In the genomic region with DNA sequence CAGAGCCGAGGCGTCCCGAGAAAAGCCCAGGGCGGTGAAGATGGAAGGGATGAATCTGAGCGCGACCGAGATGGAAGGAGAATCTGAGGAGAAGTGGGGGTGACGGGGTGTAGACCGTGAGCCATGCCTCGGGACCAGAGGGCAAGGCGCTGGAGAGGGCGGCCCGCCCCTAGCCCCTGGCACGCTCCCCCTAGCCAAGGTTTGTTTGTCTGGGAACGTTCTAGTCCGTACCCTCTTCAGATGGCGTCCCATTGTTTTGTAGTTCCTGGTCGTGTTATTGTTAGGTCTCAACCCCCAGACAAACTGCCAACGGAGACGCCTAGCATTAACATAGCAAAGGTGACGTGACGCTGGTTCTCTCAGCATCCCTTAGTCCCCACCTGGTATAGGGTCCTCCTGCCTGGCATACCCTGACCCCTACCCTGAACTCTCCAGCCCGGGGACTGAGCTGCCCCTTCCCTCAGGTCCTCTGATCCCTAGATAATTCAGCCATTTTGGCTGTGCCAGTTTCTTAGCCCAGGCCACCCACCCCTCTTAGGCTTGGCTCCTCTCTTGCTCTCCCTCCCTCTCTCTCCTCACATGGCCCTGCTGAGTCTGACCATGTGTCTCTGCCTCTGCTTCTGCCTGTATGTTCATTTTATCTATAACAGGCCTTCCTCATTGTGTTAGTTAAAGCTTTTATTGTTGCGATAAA, we compare ENCODE assay signal across 8 mouse cellular contexts. TPM values are rescaled to one million over a fixed set of nuclear protein-coding genes. Genes with fewer than 3 reads are reported as not detected.
A peak's percentile ranks its signal among the peaks of the same experiment; 100 is the strongest.
DNase-seq lines count a peak whose midpoint lies in the region; ATAC-seq and TF ChIP-seq lines count a peak whose summit lies in the region.

No protein-coding gene starts in this region.

- H3K27me3 ChIP-seq in liver, adult 2 months (ENCODE audit: control insufficient read depth, insufficient read depth, low read length) = no peaks in the 10 kb centered on the region
- H3K27me3 ChIP-seq in midbrain, embryonic 11.5 days (ENCODE audit: control insufficient read depth, insufficient read depth, low read length) = peaks cover 5% of the 10 kb centered on the region

- peaks cover 26% of the 10 kb centered on the region for H3K79me2 ChIP-seq in liver, adult 2 months (ENCODE audit: control insufficient read depth, insufficient read depth, low read length)

- intact Hi-C loops in left cerebral cortex, adult 2 months (cut with DNase I) = loop anchor here (5.0 kb wide), 1 partner anchor 73 kb away; no protein-coding TSS in a partner anchor

- no peaks in the 10 kb centered on the region for H3K9me3 ChIP-seq in midbrain, embryonic 11.5 days (ENCODE audit: control insufficient read depth, low read length)

- WGBS in liver, adult 2 months = 4% methylated on average over 24 of the region's 24 CpGs
- WGBS in midbrain, embryonic 11.5 days = 3% methylated on average over 24 of the region's 24 CpGs

- no peak for TF ChIP-seq CTCF in liver, adult 2 months (IDR thresholded peaks at IDR 0.05; ENCODE audit: low read depth, low read length)
- no peak for TF ChIP-seq CTCF in left cerebral cortex, adult 2 months (IDR thresholded peaks at IDR 0.05)

- peak; percentile 77 for ATAC-seq in midbrain, embryonic 11.5 days (ENCODE audit: low FRiP score)
- no peak for ATAC-seq in monocyte, adult 5-6 weeks (replicated peaks; ENCODE audit: insufficient number of reproducible peaks, low FRiP score, low TSS enrichment, poor library complexity, severe bottlenecking)

- peak overlapping the region; percentile 98 for H3K27ac ChIP-seq in liver, adult 2 months (replicated peaks; ENCODE audit: insufficient read depth, low read depth, low read length)
- peak overlapping the region; percentile 99 for H3K27ac ChIP-seq in left cerebral cortex, adult 2 months
- H3K27ac ChIP-seq in midbrain, embryonic 11.5 days (ENCODE audit: low read depth, low read length) = no peak overlapping the region; the same call in 1 of the 2 replicates

- no peaks in the 10 kb centered on the region for H3K36me3 ChIP-seq in liver, adult 2 months (ENCODE audit: control insufficient read depth, insufficient read depth, low read length)
- no peaks in the 10 kb centered on the region for H3K36me3 ChIP-seq in midbrain, embryonic 11.5 days (ENCODE audit: control insufficient read depth, insufficient read depth, low read length)

- DNase-seq in liver, adult 2 months (ENCODE audit: extremely low read depth, low read depth, low spot score) = no peak
- no peak for DNase-seq in liver
- DNase-seq in cerebellum, adult 8-10 months = peak; percentile 52
- peak; percentile 42 to 52 for DNase-seq in frontal cortex, postnatal 10 days (ENCODE audit: low spot score in 2 of 2)
- peak; percentile 35 to 60 for DNase-seq in left cerebral cortex, adult 2 months (ENCODE audit: extremely low spot score in 1 of 2, low spot score in 2 of 2)
- peak; percentile 96 for DNase-seq in midbrain, embryonic 11.5 days (ENCODE audit: low spot score, missing footprints)
- no peak for DNase-seq in ovary, postnatal 14 days (ENCODE audit: low spot score)

- no peak for TF ChIP-seq POLR2A in liver, adult 2 months (IDR thresholded peaks at IDR 0.05; ENCODE audit: extremely low read depth, insufficient read depth, low read length)

- peak overlapping the region; percentile 99 for H3K4me3 ChIP-seq in liver, adult 2 months (ENCODE audit: insufficient read depth, low read depth, low read length)
- peak overlapping the region; percentile 95 for H3K4me3 ChIP-seq in left cerebral cortex, adult 2 months
- peak overlapping the region; percentile 74 for H3K4me3 ChIP-seq in midbrain, embryonic 11.5 days (ENCODE audit: low read depth, low read length)

- H3K4me1 ChIP-seq in liver, adult 2 months (ENCODE audit: control insufficient read depth, insufficient read depth, low read length) = peaks cover 17% of the 10 kb centered on the region
- peaks cover 9% of the 10 kb centered on the region for H3K4me1 ChIP-seq in midbrain, embryonic 11.5 days (ENCODE audit: control insufficient read depth, insufficient read depth, low read length)

- H3K9ac ChIP-seq in liver, adult 2 months (ENCODE audit: low read depth, low read length) = peak overlapping the region; percentile 99
- H3K9ac ChIP-seq in midbrain, embryonic 11.5 days (ENCODE audit: low read length) = peak overlapping the region; percentile 88

- H3K4me2 ChIP-seq in midbrain, embryonic 11.5 days = peak overlapping the region; percentile 91

RNA-seq across cellular contexts. Expression of a gene that starts 0.4 kb away (rescaled TPM):
- 21.3 and 24.9 TPM in 2 replicates for total RNA-seq in liver, adult 2 months (2014; rRNA removed)
- polyA plus RNA-seq in liver, adult 2 months (2012; rRNA removed) = 8.2 and 11.3 TPM in 2 replicates
- 10 to 100 TPM; 31.0 to 35.7 TPM for total RNA-seq in left cerebral cortex, adult 2 months (2021)
- polyA plus RNA-seq in midbrain, embryonic 11.5 days (2014; fragmentation: Nextera tagmentation; extraction: Ambion mirVana) = 3.7 and 4.4 TPM in 2 replicates
- total RNA-seq in monocyte, adult 5-6 weeks (2017) = 0.29 TPM in 1 of 3 replicates, not detected in the others

RNA-seq across cellular contexts. Expression of a gene that starts 47.0 kb away (rescaled TPM):
- total RNA-seq in liver, adult 2 months (2014; rRNA removed) = 64.1 and 81.1 TPM in 2 replicates
- 81.0 and 84.2 TPM in 2 replicates for polyA plus RNA-seq in liver, adult 2 months (2012; rRNA removed)
- total RNA-seq in left cerebral cortex, adult 2 months (2021) = 100 to 1,000 TPM; 153 to 180 TPM
- 46.3 and 47.0 TPM in 2 replicates for polyA plus RNA-seq in midbrain, embryonic 11.5 days (2014; fragmentation: Nextera tagmentation; extraction: Ambion mirVana)
- 0.49 to 0.57 TPM in 2 of 3 replicates, not detected in the other for total RNA-seq in monocyte, adult 5-6 weeks (2017)

Comparison
In these comparisons a context has a peak if more than half of its experiments do, and no peak if none do; other contexts are left out.
1. DNase-seq: peak in cerebellum, adult 8-10 months (single experiment), frontal cortex, postnatal 10 days (2 of 2), left cerebral cortex, adult 2 months (2 of 2) and midbrain, embryonic 11.5 days (single experiment); none in liver, adult 2 months (single experiment), liver (single experiment) and ovary, postnatal 14 days (single experiment).
2. RNA of a gene that starts 0.4 kb away (total RNA-seq): 31.0 to 35.7 TPM in left cerebral cortex, adult 2 months and 21.3 to 24.9 TPM in liver, adult 2 months; 0.29 TPM in monocyte, adult 5-6 weeks; every median in the first group is over 10 times any median in the second.
3. RNA of a gene that starts 47.0 kb away (total RNA-seq): 153 to 180 TPM in left cerebral cortex, adult 2 months and 64.1 to 81.1 TPM in liver, adult 2 months; 0.49 to 0.57 TPM in monocyte, adult 5-6 weeks; every median in the first group is over 10 times any median in the second.
4. Peak in every context shown above with its lines, with median percentiles within 50 percentile points of each other: H3K4me3 ChIP-seq.